Mouse (Mus musculus) heart, postnatal 10 days (tissue): ENCODE measurements around the gene Orai1. TPM values are rescaled to one million over a fixed set of nuclear protein-coding genes. Genes with fewer than 3 reads are reported as not detected.

Experiments
- DNase-seq, 2 experiments: peaks; one replicate each; pipeline ENCODE4 v3.0.0; 2021
- intact Hi-C: fragments of 180-260 bp; cut with DNase I; formaldehyde crosslinking; loops from one replicate; pipeline ENCODE4 v1.15.1; 2025
- total RNA-seq, 2 experiments: library from RNA; stranded (reverse); gene quantifications; 2 replicates each; pipeline ENCODE4 v1.2.3; 2021

The Orai1 gene
- total RNA-seq, 2 experiments from 2014 or later, result 18.7 to 20.2 TPM

DNA sequence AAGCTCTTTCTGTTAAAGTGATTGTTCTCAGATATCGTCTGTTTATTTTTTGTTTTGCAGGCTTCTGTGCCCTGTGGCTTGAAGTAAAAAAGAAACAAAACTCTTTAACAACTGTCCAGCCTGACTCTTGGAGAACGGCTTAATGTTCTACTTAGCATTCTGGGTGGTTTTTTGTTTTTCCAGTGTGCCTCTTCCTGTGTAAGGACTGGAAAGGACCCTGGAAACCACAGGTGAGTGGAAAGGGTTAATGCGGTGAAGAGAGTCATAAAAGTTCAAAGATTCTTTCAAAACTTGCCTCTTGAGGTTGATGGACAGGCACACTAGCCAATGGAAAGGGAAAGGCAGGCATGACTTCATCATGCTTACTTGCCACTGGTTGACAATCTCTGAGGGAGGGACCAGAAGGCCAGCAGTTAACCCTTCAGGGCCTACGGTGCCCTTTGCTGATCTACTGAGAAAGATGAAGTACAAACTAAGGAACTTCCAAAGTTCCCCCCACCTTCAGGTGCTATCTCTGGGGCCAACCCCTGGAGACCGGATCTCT is 20.5 kb upstream of the Orai1 start:
- intact Hi-C loops, result no loop called here

GRCm38 (mm10) chr5:122994910-122995309 is 20.0 kb upstream of the Orai1 start:
- intact Hi-C loops, result no loop called here
- no peak for DNase-seq

More for the DNA sequence above, 20.5 kb upstream of the Orai1 start:
- DNase-seq, result peak; percentile 96 to 97

DNA sequence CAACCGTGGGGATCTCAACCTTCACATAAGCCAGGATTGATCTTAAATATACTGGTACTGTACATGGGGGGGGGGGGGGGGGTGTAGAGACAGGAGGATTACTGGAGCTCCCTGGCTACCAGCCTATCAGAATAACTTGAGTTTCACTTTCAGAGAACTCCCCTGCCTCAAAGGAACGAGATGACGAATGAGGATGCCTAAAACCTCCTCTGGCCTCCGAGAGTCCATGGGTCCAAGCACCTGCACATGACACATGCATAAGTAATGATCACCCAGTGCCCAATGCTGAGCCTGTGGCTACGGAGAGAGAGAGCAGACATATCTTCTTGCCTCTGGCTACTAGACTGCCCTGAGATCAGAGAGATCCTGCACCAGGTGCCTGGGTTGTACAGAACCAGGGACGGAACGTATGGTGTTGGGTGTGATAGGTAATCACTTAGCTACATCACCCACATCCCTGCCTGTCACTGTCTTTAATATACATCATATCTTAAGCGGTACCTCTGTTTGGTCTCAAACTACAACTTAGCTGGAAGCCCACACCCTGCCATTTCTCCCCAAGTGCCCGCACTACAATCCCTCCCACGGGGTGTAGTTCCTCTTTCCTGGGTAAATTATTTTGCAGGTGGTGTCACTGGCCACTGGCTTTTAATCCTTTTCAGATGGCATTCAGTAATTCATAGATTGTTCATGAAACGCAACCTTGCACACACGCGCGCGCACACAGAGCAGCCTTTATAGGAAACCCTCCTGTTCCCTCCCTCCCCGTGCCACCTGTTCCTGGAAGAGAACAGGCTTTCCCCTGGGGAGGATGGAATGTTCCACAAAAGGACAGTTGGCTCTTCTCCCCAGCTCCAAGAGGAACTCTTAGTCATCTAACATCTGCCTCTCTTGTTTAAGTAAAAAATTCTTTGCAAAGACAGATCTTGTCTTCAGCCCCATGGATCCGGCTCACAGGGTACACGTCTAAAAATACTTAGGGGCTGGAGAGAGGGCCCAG is 17.4 kb upstream of the Orai1 start:
- intact Hi-C loops, result no loop called here
- no peak for DNase-seq

DNA sequence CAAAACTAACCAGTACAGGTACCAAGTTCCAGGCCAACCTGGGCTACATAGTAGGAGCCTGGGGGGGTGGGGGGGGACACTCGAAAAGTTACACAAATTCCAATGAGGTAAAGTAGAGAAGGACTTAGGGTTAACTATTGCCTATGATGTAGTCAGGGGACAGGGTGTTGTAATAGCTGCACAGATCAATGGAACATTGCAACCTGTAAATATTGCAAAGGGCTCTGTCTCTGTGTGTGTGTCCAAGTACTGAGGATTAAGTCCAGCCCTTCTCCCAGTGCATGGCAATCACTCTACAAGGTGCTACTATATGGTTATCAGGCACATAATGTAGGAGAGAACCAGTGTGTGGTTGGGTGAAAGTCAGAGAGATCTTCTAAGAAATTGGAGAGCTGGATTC is 14.0 kb upstream of the Orai1 start:
- no peak for DNase-seq
- intact Hi-C loops, result no loop called here

- no peak for DNase-seq
- intact Hi-C loops, result no loop called here
Measured at GRCm38 (mm10) chr5:123005716-123006592, 8.9 kb upstream of the Orai1 start.

GRCm38 (mm10) chr5:123008877-123009493 is 5.9 kb upstream of the Orai1 start:
- DNase-seq, result no peak
- intact Hi-C loops, result no loop called here

GRCm38 (mm10) chr5:123009873-123010272 is 5.0 kb upstream of the Orai1 start:
- intact Hi-C loops, result no loop called here
- no peak for DNase-seq

- DNase-seq, result no peak
- intact Hi-C loops, result no loop called here
Measured at GRCm38 (mm10) chr5:123010806-123011205, 4.1 kb upstream of the Orai1 start.

GRCm38 (mm10) chr5:123011705-123012104 is 3.2 kb upstream of the Orai1 start:
- intact Hi-C loops, result loop anchor here (2.0 kb wide), 1 partner anchor 23 kb away; the partner anchor contains the start of gene Kdm2b
- no peak for DNase-seq

DNA sequence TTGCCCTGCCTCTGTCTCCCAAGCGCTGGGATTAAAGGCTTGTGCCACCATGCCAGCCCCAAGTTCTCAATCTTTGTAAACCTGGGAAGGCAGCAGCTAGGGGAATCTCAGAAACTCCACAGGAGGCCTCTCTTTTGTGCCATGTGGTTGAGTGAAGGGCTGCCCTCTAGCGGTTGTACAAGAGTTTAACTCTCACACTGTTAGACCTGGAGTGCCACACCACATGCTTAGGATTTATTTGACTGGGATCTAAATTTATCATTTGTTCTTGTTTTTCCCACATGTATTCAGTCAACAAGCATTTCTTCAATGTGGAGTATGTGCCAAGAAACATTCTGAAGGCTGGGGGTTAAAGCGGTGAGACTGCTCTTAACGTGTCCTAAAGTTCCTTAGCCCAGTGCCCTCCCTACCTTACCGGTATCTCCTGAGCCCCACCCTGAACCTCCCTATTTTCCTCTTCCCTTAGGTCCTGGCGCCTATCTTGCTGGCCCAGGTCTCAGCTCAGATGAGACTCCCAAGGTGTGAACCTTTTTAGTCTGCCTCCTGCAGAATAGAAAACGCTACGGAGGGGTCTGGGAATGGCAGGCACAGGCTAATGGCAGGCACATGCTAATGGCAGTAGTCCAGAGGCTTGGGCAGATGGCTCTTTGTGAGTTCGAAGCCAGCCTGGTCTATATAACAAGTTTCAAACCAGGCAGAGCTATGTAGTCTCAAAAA is 1.1 kb upstream of the Orai1 start:
- intact Hi-C loops, result loop anchor here (1.0 to 2.0 kb wide), 5 partner anchors 25 to 89 kb away; partner anchors contain the start of gene Kdm2b
- DNase-seq, result peak; percentile 81 to 84

DNA sequence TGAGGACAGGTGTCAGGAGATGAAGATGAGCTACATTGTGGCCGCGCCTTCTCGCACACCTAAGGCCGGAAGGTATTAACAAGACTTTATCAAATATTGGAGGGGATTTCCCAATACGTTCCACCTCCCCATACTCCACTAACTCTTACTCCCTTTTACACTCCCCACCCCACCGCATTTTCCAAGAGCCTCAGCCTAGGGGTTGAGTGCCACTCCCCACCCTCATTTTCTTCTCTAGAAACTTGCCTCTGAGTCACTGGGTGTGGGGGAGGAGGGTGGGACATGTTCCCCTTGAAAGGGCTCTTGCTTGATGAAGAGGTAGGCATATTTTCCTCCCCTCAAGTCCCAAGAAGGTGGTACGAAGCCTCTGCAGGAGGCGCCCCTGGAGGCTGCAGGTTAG is 1.0 kb downstream of the Orai1 start:
- intact Hi-C loops, result loop anchor here (1.0 to 2.0 kb wide), 4 partner anchors 24 to 91 kb away; no protein-coding TSS in a partner anchor
- no peak for DNase-seq

- intact Hi-C loops, result no loop called here
- DNase-seq, result no peak
Measured at GRCm38 (mm10) chr5:123017504-123017903, 2.6 kb downstream of the Orai1 start.

DNA sequence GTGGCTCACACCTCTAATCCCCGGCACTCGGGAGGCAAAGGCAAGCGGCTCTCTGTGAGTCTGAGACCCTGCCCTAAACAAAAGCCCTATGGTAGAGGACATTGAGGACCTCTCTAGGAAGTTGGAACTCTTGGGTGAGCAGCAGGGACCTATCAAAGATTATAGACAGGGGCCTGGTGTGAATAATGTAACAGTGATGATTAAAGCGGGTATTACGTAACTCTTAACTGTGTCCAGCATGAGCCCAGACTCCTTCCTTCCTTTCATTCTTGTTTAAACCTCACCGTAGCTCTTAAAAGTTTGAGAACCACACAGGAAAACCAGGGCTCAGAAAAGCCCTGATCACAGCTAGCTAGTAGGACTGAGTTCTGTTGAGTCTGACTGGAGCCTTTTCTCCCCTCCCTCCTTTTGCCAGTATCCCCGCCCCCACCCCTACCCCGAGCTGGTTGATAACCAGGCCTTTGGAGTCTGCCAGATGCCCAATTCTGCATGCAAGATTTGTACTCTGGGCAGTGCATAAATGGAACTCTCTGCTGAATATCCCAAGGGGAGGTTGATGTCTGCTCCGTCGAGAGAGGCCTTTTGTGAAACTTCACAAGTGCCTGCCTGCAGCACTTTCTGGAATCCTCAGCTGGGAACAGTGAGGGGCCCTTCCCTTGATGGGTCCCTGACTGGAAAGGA is 4.6 kb downstream of the Orai1 start:
- intact Hi-C loops, result no loop called here

DNA sequence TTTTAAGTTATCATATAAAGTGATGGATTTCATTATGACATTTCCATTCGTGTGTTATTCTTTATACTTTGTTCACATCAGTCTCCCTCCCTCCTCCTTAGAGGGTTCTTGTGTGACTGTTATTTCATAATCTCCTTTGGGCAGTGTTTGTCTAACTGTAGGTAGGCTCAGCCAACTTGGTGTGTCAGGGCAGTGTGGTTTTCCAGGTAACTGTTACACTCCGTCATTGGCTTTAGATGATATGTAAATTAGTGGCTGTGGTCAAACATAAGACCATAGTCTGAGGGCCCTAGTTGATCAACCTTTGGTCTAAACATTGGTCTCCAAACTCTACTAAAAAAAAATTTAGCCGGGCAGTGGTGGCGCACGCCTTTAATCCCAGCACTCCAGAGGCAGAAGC is 5.6 kb downstream of the Orai1 start:
- intact Hi-C loops, result no loop called here
- DNase-seq, result no peak

More for the DNA sequence above, 4.6 kb downstream of the Orai1 start:
- peak; percentile 51 to 63 for DNase-seq

DNA sequence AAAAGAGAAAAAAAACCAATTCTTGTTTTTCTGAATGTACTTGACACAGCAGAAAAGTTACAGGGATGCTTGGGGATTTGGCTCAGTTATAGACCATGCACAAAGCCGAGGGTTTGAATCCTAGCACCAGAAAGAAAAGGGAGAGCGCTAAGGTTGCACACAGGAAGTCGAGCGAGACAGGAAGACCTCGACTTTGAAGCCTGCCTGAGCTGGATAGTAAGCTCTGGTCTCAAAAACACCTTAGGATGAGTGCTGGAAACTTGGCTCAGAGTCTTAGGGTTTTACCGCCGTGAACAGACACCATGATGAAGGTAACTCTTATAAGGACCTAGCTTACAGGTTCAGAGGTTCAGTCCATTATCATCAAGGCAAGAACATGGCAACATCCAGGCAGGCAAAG is 6.6 kb downstream of the Orai1 start:
- intact Hi-C loops, result no loop called here
- no peak for DNase-seq

DNA sequence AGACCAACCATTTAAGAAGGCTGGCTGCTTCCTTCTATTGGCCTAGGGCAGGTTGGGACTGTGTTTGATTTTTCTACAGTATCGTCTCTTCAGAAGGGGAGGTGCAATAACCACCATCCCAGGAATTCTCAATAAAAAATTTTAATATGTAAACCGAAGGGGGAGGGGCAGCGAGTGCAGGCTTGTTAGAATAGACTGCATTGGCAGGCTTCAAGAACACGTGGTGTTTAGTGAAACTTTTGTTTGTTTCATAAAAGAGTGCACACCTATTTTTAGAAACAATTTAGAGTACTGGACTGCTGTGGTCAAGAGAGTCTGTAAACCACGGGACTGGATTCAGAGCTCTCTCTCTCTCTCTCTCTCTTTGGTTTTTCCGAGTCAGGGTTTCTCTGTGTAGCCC is 8.2 kb downstream of the Orai1 start:
- intact Hi-C loops, result no loop called here
- peak; percentile 53 to 62 for DNase-seq

GRCm38 (mm10) chr5:123024312-123024711 is 9.4 kb downstream of the Orai1 start:
- intact Hi-C loops, result no loop called here
- DNase-seq, result no peak

GRCm38 (mm10) chr5:123024965-123025573 is 10.2 kb downstream of the Orai1 start:
- no peak for DNase-seq
- intact Hi-C loops, result no loop called here

GRCm38 (mm10) chr5:123026414-123026813 is 11.5 kb downstream of the Orai1 start:
- DNase-seq, result no peak

More at GRCm38 (mm10) chr5:123026414-123026813, 11.5 kb downstream of the Orai1 start:
- intact Hi-C loops, result no loop called here
